Mouse (Mus musculus): Measurements from ENCODE around the gene Rps25.

DNA sequence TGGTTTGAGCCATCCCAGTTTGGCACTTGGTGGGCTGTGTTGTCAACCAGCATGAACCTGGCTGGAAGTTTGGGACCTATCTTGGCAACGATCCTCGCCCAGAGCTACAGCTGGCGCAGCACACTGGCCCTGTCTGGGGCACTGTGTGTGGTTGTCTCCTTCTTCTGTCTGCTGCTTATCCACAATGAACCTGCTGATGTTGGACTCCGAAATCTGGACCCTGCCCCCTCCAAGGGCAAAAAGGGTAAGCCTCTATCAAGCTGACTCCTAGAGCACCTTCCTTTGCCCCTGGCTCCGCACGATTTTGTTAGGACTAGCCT, 7.2 kb upstream of the Rps25 start:
- TF ChIP-seq POLR2A (IDR thresholded peaks at IDR 0.05; ENCODE audit: borderline replicate concordance, low read depth, low read length) (no peak), CTCF (IDR thresholded peaks at IDR 0.05; ENCODE audit: low read depth, low read length) (no peak)
